Mouse (Mus musculus): Measurements from ENCODE around the gene Sctr. TPM values are rescaled to one million over a fixed set of nuclear protein-coding genes. Genes with fewer than 3 reads are reported as not detected.

The Sctr gene
- total RNA-seq (2021): 1 to 10 TPM; 2.0 to 2.4 TPM
- long read RNA-seq, experiment 1, partial matches to known transcripts: 0 of 5 reads
- long read RNA-seq, experiment 1, other reads (novel, unspliced or antisense): 3 of 5 reads
- long read RNA-seq, experiment 2, partial matches to known transcripts: 0 of 2 reads
- long read RNA-seq, experiment 2, other reads (novel, unspliced or antisense): 1 of 2 reads

GRCm38 (mm10) chr1:120006844-120007790 lies at the start of gene Sctr:
Sctr (plus strand) TSS chr1:120006894.
- peak in 1 of 2 experiments; percentile 9 for DNase-seq (ENCODE audit: low spot score in 2 of 2)

GRCm38 (mm10) chr1:119957716-119958222 lies 48.9 kb upstream of the Sctr start:
- DNase-seq (ENCODE audit: low spot score in 2 of 2): peak; percentile 7 to 59

DNA sequence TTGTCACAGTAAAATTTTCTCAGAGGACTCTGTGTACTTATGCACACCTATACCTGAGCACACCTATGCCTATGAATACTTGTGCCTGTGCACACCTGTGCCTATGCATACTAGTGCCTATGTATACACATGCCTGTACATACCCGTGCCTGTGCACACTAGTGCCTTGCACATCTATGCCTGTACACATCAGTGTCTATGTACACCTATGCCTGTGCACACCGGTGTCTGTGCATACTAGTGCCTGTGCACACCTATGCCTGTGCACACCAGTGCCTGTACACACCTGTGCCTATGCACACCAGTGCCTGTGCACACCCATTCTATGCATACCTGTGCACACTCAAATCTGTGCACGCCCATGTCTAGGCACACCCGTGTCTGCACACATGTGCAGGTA lies 47.2 kb upstream of the Sctr start:
- no peak for DNase-seq (ENCODE audit: low spot score in 2 of 2)

- DNase-seq (ENCODE audit: low spot score in 2 of 2): no peak
Observed at GRCm38 (mm10) chr1:119959920-119960319, 46.8 kb upstream of the Sctr start.

- DNase-seq (ENCODE audit: low spot score in 2 of 2): no peak
Observed at GRCm38 (mm10) chr1:119965804-119966514, 40.7 kb upstream of the Sctr start.

- no peak for DNase-seq (ENCODE audit: low spot score in 2 of 2)
Observed at GRCm38 (mm10) chr1:119973117-119973516, 33.6 kb upstream of the Sctr start.

GRCm38 (mm10) chr1:119975141-119975540 lies 31.6 kb upstream of the Sctr start:
- no peak for DNase-seq (ENCODE audit: low spot score in 2 of 2)

DNA sequence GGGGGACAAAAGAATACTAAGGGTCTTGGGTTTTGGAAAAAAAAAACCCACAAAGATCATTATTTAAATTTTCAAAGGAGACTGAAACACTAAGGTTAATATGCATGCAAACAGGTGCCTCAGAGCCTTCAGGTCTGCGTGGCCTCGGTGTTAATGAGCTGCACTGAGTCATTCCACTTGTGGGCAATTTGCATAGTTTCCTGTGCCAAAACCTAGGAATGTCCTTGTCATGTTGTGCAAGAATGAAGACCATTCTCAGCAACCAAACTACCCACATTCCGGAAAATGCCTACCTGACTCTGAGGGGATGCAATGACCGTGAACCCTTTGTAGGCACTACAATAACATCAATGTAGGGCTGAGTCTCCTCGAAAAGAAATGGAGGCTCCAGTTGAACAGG lies 20.1 kb upstream of the Sctr start:
- DNase-seq (ENCODE audit: low spot score in 2 of 2): no peak

DNA sequence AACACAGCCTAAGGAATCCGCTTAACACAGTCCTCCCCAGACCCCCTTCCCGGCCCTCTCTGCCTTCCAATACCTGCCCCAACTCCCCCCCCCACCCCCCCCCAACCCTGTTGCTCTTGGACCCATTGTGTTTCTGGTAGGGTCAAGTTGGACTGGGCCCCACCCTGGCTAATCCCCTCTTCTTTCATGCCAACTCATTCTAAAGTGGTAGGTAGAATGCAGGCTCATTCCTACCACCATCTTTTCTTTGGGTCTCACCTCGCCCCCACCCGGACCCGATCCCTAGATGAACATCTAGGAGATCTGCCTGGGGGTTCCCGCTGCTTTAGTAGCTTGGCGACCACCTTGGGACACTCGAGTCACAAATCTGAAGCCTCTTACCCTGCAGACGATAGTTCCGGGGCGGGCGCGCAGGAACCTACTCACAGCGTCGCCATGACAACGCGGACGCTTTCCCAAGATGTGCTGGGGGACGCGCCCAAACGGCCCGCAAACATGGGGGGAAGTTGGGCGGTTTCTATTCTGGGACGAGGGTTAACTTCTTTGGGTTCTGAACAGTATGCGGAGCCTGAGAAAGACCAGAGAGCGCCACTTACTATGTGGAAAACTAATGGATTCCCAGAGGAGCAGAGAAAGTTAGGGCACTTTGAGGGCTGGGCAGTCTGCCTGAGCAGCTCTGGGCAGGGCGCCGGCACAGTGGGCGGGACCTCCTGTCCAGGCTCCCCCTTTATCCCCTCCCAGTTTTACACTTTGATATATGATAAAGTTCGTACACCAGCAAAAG lies 9.7 kb upstream of the Sctr start, which contains the start of gene Cfap221:
Cfap221 (minus strand) TSS at position 437 of the 784 bp plus-strand sequence.
- DNase-seq (ENCODE audit: low spot score in 2 of 2): peak; percentile 45 to 51

- DNase-seq (ENCODE audit: low spot score in 2 of 2): no peak
Observed at GRCm38 (mm10) chr1:119997644-119998043, 9.1 kb upstream of the Sctr start.

GRCm38 (mm10) chr1:120007851-120008588 lies 1.3 kb downstream of the Sctr start:
- DNase-seq (ENCODE audit: low spot score in 2 of 2): peak in 1 of 2 experiments; percentile 25

DNA sequence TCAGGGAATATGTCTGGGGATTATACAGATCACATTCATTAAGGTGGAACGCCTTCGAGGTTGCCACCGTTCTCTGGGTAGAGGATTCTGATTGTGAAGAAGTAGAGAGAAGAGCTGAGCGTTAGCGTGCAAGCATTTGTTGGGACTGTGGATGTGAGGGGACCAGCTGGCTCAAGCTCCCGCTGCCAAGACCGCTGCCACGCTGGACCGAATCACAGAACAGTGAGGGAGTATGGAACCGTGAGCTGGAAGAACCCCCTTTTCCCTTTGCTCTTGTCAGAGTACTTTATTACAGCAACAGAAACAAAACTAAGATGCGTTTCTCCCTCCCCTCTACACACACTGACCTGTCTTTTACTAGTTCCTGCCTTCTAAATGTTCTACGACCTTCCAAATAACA lies 5.9 kb downstream of the Sctr start:
- DNase-seq (ENCODE audit: low spot score in 2 of 2): no peak

- DNase-seq (ENCODE audit: low spot score in 2 of 2): peak; percentile 32 to 49
Observed at GRCm38 (mm10) chr1:120013111-120013510, 6.4 kb downstream of the Sctr start.

GRCm38 (mm10) chr1:120016240-120016639 lies 9.5 kb downstream of the Sctr start:
- DNase-seq (ENCODE audit: low spot score in 2 of 2): no peak

GRCm38 (mm10) chr1:120018900-120019299 lies 12.2 kb downstream of the Sctr start:
- DNase-seq (ENCODE audit: low spot score in 2 of 2): no peak

DNA sequence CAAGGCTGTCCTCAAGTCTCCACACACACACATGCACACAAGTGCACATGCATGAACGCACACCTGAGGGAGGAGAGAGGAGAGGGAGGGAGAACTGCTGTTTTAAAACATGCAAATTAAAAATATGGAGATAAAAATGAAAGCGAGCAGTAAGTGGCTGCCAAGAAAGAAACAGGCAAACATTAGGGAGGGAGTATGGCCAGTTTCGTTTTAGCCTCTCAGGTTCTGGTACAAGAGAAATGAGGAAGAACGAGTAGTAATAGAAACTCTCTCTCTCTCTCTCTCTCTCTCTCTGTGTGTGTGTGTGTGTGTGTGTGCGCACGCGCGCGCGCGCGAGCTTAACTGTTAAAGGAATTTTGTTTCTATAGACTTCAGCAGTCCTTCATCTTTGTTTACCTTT lies 12.7 kb downstream of the Sctr start:
- DNase-seq (ENCODE audit: low spot score in 2 of 2): no peak

GRCm38 (mm10) chr1:120020322-120020897 lies 13.7 kb downstream of the Sctr start:
- no peak for DNase-seq (ENCODE audit: low spot score in 2 of 2)

DNA sequence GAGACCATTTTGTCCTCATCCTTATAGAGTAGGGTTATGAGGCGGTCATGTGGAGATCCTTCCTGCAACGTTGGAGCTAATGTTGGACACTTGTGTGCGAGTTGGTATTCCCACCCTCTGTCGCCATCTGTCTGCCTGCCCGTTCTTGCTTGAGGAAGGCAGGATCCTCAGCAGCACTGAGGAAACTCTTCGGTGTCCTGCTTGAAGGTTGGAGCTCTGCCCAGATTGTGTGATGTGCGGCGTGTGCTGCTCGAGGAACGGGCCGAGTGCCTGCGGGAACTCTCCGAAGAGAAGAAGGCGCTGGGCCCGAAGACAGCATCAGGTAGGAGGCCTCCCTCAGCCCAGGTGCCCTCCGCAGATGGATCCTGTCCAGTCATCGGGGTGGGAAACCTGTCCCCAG lies 15.3 kb downstream of the Sctr start:
- no peak for DNase-seq (ENCODE audit: low spot score in 2 of 2)

GRCm38 (mm10) chr1:120024331-120025049 lies 17.8 kb downstream of the Sctr start:
- DNase-seq (ENCODE audit: low spot score in 2 of 2): no peak
